Mouse (Mus musculus) midbrain, embryonic 14.5 days (tissue): ENCODE measurements around the gene Prr5l. TPM values are rescaled to one million over a fixed set of nuclear protein-coding genes. Genes with fewer than 3 reads are reported as not detected.

ENCODE experiments used
- ATAC-seq: fragments of 200-750 bp; cut with Nextera tagmentation; 2 replicates; pipeline ENCODE4 v1.8.0; 2017; ENCODE audit warnings: moderate number of reproducible peaks, moderate library complexity; ENCODE audit not compliant: low FRiP score, low TSS enrichment
- DNase-seq: peaks from one replicate; pipeline ENCODE4 v3.0.0-alpha.2; 2015
- H3K27ac ChIP-seq: fragments of 300-500 bp; sonication (generic); replicated peaks from 2 replicates; pipeline ENCODE4 v1.5.1; 2014; ENCODE audit warnings: mild to moderate bottlenecking, low read depth, low read length, moderate library complexity
- H3K27me3 ChIP-seq: fragments of 300-500 bp; sonication (generic); 2 replicates; pipeline ENCODE4 v1.6.1; 2014; ENCODE audit warnings: low read length, control low read depth, mixed read lengths; ENCODE audit not compliant: control insufficient read depth, insufficient read depth
- H3K36me3 ChIP-seq: fragments of 300-500 bp; sonication (generic); 2 replicates; pipeline ENCODE4 v1.6.1; 2014; ENCODE audit warnings: low read length, control low read depth; ENCODE audit not compliant: control insufficient read depth, insufficient read depth
- H3K4me1 ChIP-seq: fragments of 300-500 bp; sonication (generic); 2 replicates; pipeline ENCODE4 v1.6.1; 2014; ENCODE audit warnings: mild to moderate bottlenecking, antibody characterized with exemption, low read length, control low read depth; ENCODE audit not compliant: control insufficient read depth, insufficient read depth
- H3K4me2 ChIP-seq: fragments of 300-500 bp; sonication (generic); 2 replicates; pipeline ENCODE4 v1.6.1; 2014; ENCODE audit warnings: mild to moderate bottlenecking, low read length, moderate library complexity
- H3K4me3 ChIP-seq: fragments of 300-500 bp; sonication (generic); replicated peaks from 2 replicates; pipeline ENCODE4 v1.5.1; 2014; ENCODE audit warnings: low read depth, low read length
- H3K9ac ChIP-seq: fragments of 300-500 bp; sonication (generic); replicated peaks from 2 replicates; pipeline ENCODE4 v1.6.1; 2014; ENCODE audit warnings: mild to moderate bottlenecking, low read length, moderate library complexity
- H3K9me3 ChIP-seq: fragments of 300-500 bp; sonication (generic); 2 replicates; pipeline ENCODE4 v1.6.1; 2016; ENCODE audit warnings: low read length, control low read depth, mixed read lengths; ENCODE audit not compliant: control insufficient read depth
- WGBS: fragments of 180-500 bp; shearing (Covaris S2); extraction: QIAGEN DNeasy Blood & Tissue Kit; methylation state at CpG from one replicate; pipeline ENCODE4 v1.1.7; 2014; 5-methylcytosine and 5-hydroxymethylcytosine counted together
- polyA plus RNA-seq: library from polyadenylated mRNA; unstranded; fragments of >200 nt; fragmentation: Nextera tagmentation; extraction: Ambion mirVana; gene quantifications from 2 replicates; pipeline ENCODE4 v1.2.1, GENCODE M21; 2014

Prr5l gene
- polyA plus RNA-seq, 1 experiment from 2014 or later: 4.9 TPM

DNA sequence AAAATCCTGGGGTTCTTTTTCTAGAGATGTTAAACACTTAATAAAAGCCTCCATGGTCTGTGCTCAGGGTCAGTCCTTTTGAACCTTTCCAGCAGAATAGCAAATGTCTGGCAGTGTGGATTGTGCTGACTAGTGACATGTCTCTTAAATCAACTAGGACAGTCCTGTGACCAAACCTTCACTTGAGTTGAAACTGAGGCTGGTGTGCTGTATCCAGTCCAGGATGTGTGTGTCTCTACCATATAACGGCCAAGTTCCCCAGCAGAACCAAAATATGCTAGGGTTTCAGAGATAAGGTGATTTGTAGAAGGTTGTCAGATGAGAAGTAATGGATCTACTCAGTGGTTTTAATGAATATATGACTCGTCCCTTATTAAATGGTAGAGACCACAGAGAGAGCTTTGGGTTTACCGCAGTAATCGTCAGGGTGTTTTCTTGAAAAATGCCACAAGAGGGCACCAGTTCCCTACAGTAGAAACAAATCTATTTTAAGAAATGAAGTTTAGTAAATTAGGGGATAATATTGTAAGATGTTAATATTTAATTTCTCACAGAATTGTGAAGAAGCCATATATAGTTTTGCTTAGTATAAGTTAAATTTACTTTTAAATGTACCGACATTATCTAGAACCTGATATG, 189.1 kb downstream of the Prr5l start:
- H3K27ac ChIP-seq: no peak overlapping the region
- no peaks in the 10 kb centered on the region for H3K27me3 ChIP-seq
- no peaks in the 10 kb centered on the region for H3K4me1 ChIP-seq
- DNase-seq: peak; percentile 77
- ATAC-seq: no peak
- H3K9ac ChIP-seq: no peak overlapping the region
- no peak overlapping the region for H3K4me3 ChIP-seq
- no peak overlapping the region for H3K4me2 ChIP-seq
- H3K9me3 ChIP-seq: no peaks in the 10 kb centered on the region
- peaks cover 66% of the 10 kb centered on the region for H3K36me3 ChIP-seq
- 65% methylated on average over 5 of the region's 5 CpGs for WGBS

DNA sequence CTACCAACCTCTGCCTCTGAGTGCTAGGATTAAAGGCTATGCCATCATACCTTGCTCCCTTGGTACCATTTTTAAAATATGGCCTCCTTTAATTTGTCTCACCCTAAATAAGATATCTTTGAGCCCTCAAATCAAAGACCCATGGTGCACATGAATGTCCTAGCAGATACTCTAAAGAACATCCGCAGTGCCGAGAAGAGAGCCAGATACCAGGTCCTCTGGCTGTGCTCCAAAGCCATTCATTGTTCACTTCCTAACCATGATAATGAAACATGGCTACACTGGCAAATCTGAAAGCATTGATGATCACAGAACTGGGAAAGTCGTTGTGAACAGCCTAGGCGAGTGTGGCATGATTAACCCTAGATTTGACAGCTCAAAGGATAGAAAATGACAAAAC, 189.8 kb downstream of the Prr5l start:
- H3K4me3 ChIP-seq: no peak overlapping the region
- no peak overlapping the region for H3K4me2 ChIP-seq
- H3K27me3 ChIP-seq: no peaks in the 10 kb centered on the region
- no peaks in the 10 kb centered on the region for H3K4me1 ChIP-seq
- no peak overlapping the region for H3K9ac ChIP-seq
- peaks cover 66% of the 10 kb centered on the region for H3K36me3 ChIP-seq
- WGBS: 71% methylated on average over 4 of the region's 4 CpGs
- H3K9me3 ChIP-seq: no peaks in the 10 kb centered on the region
- no peak for ATAC-seq
- no peak for DNase-seq
- no peak overlapping the region for H3K27ac ChIP-seq

DNA sequence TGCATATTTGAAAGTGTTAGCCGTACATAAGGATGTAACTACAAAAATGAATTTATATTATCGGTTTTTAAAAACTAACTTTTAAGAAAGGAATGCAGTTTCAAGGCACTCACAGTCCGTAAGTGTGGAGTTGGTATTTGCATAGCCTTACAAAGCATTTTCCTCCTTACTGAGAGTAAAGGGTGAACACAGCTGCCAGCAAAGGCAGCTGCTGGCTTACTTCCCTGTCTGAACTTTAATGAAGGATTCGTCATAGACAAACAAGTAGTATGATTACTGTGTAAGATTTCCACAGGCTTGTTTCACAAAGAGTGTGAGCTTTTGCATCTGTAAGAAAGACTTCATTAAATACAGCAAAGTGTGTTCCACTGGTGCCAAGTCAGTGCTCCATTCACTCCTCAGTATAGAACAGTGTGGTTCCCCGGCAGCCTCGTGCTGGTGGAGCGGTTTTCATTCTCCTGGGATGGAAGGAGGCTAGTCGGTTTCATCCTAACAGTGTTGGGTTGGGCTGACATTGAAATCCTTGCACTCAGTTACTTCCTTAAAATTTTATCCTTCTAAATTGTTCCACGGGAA, 192.5 kb downstream of the Prr5l start:
- 92% methylated on average over 9 of the region's 9 CpGs for WGBS
- H3K36me3 ChIP-seq: peaks cover 59% of the 10 kb centered on the region
- no peak for DNase-seq

GRCm38 (mm10) chr2:101688011-101688410, 194.8 kb downstream of the Prr5l start:
- Histone ChIP-seq H3K4me1 (no peaks in the 10 kb centered on the region), H3K27me3 (no peaks in the 10 kb centered on the region), H3K9ac (no peak overlapping the region), H3K9me3 (no peaks in the 10 kb centered on the region), H3K36me3 (peaks cover 59% of the 10 kb centered on the region), H3K27ac (no peak overlapping the region), H3K4me2 (no peak overlapping the region), H3K4me3 (no peak overlapping the region)
- ATAC-seq (no peak), DNase-seq (no peak)
- 95% methylated on average over 5 of the region's 5 CpGs for WGBS

More for the DNA sequence above, 192.5 kb downstream of the Prr5l start:
- H3K27ac ChIP-seq: no peak overlapping the region
- no peak overlapping the region for H3K4me3 ChIP-seq
- H3K4me2 ChIP-seq: no peak overlapping the region
- H3K4me1 ChIP-seq: no peaks in the 10 kb centered on the region
- no peak for ATAC-seq
- no peak overlapping the region for H3K9ac ChIP-seq
- no peaks in the 10 kb centered on the region for H3K9me3 ChIP-seq
- no peaks in the 10 kb centered on the region for H3K27me3 ChIP-seq

DNA sequence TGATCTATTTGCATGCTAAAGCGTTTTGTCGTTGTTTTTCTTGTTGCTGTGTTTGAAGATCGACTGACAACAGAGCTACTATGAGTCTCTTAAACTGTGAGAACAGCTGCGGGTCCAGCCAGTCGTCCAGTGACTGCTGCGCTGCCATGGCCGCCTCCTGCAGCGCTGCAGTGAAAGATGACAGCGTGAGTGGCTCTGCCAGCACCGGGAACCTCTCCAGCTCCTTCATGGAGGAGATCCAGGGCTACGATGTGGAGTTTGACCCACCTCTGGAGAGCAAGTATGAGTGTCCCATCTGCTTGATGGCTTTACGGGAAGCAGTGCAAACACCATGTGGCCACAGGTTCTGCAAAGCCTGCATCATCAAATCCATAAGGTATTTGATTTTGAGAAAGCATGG, 198.4 kb downstream of the Prr5l start:
- whole genome bisulfite sequencing: 93% methylated on average over 12 of the region's 12 CpGs
- DNase-seq: no peak

DNA sequence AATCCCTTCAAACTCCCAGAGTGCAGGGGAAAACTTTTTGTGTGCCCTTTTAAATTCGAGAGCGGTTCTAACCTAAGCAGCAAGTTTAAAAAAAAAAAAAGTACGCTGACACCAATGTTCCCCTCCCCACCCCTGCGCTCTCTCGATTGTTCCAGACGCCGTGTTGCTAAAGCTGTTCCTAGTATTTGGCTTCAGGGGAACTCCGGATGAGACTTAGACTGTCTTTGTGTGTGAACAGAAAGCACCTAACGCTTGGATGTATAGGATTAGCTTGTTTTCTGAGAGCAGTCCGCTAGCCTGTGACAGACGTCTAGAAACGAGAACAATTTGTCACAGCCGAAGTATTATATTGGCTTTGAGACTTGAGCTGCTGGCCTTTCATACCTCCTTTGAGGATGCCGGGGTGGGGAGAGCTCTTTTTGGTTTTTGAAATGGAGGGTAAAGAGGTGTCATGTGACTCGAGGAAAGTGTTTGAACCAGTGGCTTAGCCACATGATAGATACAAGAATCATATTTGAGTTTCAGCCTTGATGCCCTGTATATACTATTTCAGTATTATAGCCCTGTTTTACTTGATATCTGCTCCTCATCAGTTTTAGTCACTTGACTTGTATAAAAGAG, 203.6 kb downstream of the Prr5l start:
- H3K4me1 ChIP-seq: peaks cover 10% of the 10 kb centered on the region
- under 1% methylated on average over 15 of the region's 15 CpGs for WGBS
- peak overlapping the region; percentile 92 for H3K4me3 ChIP-seq
- DNase-seq (peak; percentile 53), ATAC-seq (no peak)
- H3K9me3 ChIP-seq: no peaks in the 10 kb centered on the region
- no peaks in the 10 kb centered on the region for H3K27me3 ChIP-seq
- peak overlapping the region; percentile 91 for H3K9ac ChIP-seq
- no peak overlapping the region for H3K27ac ChIP-seq
- H3K4me2 ChIP-seq: peak overlapping the region; percentile 77
- H3K36me3 ChIP-seq: no peaks in the 10 kb centered on the region

More for the DNA sequence above, 198.4 kb downstream of the Prr5l start:
- Histone ChIP-seq H3K4me1 (peaks cover 7% of the 10 kb centered on the region), H3K27me3 (no peaks in the 10 kb centered on the region), H3K36me3 (peaks cover 36% of the 10 kb centered on the region), H3K9ac (no peak overlapping the region), H3K4me2 (no peak overlapping the region), H3K9me3 (no peaks in the 10 kb centered on the region), H3K4me3 (no peak overlapping the region), H3K27ac (no peak overlapping the region)
- no peak for ATAC-seq

DNA sequence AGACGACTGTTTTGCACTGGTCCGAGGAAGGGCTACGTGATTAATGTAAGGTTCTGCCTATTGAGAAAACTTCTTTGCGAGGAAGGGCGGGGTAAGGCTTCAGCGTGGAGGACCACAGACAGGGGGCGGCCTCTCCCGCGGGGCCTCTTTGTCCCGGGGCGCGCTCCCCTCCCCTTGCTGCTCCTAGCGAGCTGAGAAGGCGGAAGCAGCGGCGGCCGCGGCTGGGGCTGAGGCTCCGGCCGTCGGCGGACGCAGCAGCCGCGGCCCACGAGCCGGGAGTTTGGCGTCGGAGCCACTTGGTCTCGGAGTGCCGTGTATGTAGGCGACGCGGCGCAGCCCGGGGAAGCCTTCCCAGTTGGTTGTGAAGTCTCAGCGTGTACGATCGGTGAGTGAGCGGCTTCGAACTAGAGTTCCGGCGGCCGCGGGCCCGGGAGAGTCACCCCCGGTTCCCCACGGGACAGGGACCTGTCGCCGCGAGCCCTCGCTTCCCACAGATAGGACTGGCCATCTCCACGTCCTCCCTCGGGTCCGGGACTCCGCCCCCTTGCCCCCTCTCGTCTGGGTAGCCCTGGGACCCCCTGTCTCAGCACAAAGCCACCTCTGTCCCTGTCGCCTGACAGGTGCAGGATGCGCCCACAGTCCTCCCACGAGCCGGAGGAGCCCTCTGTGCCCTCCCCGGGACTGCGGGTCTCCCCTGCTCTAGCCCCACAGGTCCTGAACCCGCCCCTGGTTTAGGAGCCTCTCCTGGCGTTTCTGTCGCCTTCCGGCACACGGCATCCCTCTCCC, 204.4 kb downstream of the Prr5l start, which contains the start of gene Traf6:
Gene Traf6, plus strand, starts transcription at position 194 of the 786 bp plus-strand sequence.
- H3K4me2 ChIP-seq: peak within 1 kb of the TSS; percentile 77
- DNase-seq: peak; percentile 91
- peaks cover 10% of the 10 kb centered on the region for H3K4me1 ChIP-seq
- H3K27me3 ChIP-seq: no peaks in the 10 kb centered on the region
- H3K27ac ChIP-seq: peak within 1 kb of the TSS; percentile 74
- WGBS: 1% methylated on average over 68 of the region's 68 CpGs
- peak within 1 kb of the TSS; percentile 92 for H3K4me3 ChIP-seq
- no peaks in the 10 kb centered on the region for H3K36me3 ChIP-seq
- H3K9me3 ChIP-seq: no peaks in the 10 kb centered on the region
- peak within 1 kb of the TSS; percentile 91 for H3K9ac ChIP-seq
- ATAC-seq: peak; percentile 94

DNA sequence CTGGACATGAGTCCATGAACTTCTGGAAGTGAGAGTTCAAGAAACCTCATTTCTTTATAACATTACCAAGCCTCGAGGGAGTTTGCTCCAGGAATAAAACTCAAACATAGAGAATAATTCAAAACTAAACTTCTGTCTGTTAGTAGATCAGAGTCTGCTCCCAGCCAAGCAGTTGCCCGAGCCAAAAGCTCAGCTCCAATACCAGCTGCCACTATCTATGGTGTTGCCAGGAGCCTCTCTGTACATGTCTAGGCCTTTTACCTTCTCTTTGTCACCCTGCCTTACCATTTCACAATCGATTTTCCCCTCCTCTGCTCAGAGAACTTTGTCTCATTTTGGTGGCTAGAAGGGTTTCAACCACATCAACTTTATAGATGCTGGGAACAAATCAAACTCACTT, 209.3 kb downstream of the Prr5l start:
- H3K9ac ChIP-seq: no peak overlapping the region
- DNase-seq: no peak
- H3K27ac ChIP-seq: no peak overlapping the region
- no peak overlapping the region for H3K4me3 ChIP-seq
- ATAC-seq: no peak
- no peaks in the 10 kb centered on the region for H3K27me3 ChIP-seq
- no peaks in the 10 kb centered on the region for H3K4me1 ChIP-seq
- H3K4me2 ChIP-seq: no peak overlapping the region
- H3K36me3 ChIP-seq: no peaks in the 10 kb centered on the region
- no peaks in the 10 kb centered on the region for H3K9me3 ChIP-seq
- 83% methylated on average over 3 of the region's 3 CpGs for WGBS
